Mouse (Mus musculus) lung, embryonic 14.5 days (tissue): Measurements from ENCODE around the gene Ap2b1. TPM values are rescaled to one million over a fixed set of nuclear protein-coding genes. Genes with fewer than 3 reads are reported as not detected.
"Not testable (repeated sequence)": the region's sequence is repeated elsewhere in the genome, so short reads cannot be mapped to it uniquely, and the experiment has no call there.

ENCODE experiments used
- ATAC-seq: fragments of 200-750 bp; cut with Nextera tagmentation; 2 replicates; pipeline ENCODE4 v1.8.0; 2017; ENCODE audit warnings: mild to moderate bottlenecking, moderate TSS enrichment, moderate library complexity; ENCODE audit not compliant: insufficient read depth
- DNase-seq: peaks from one replicate; pipeline ENCODE4 v3.0.0-alpha.2; 2015
- H3K27ac ChIP-seq: fragments of 300-500 bp; sonication (generic); 2 replicates; pipeline ENCODE4 v1.5.1; 2014; ENCODE audit warnings: low read depth, mild to moderate bottlenecking, moderate library complexity
- H3K27me3 ChIP-seq: fragments of 300-500 bp; sonication (generic); 2 replicates; pipeline ENCODE4 v1.6.1; 2014; ENCODE audit warnings: low read length, control low read depth; ENCODE audit not compliant: insufficient read depth
- H3K36me3 ChIP-seq: fragments of 300-500 bp; sonication (generic); 2 replicates; pipeline ENCODE4 v1.6.1; 2014; ENCODE audit warnings: control low read depth; ENCODE audit not compliant: insufficient read depth
- H3K4me1 ChIP-seq: fragments of 300-500 bp; sonication (generic); 2 replicates; pipeline ENCODE4 v1.6.1; 2014; ENCODE audit warnings: antibody characterized with exemption, control low read depth; ENCODE audit not compliant: insufficient read depth
- H3K4me2 ChIP-seq: fragments of 300-500 bp; sonication (generic); 2 replicates; pipeline ENCODE4 v1.6.1; 2014; ENCODE audit warnings: mild to moderate bottlenecking
- H3K4me3 ChIP-seq: fragments of 300-500 bp; sonication (generic); 2 replicates; pipeline ENCODE4 v1.5.1; 2014; ENCODE audit warnings: low read depth, low read length
- H3K9ac ChIP-seq: fragments of 300-500 bp; sonication (generic); 2 replicates; pipeline ENCODE4 v1.6.1; 2014
- H3K9me3 ChIP-seq: fragments of 300-500 bp; sonication (generic); 2 replicates; pipeline ENCODE4 v1.6.1; 2016; ENCODE audit warnings: low read depth, low read length, control low read depth
- CTCF ChIP-seq: IDR thresholded peaks from 2 replicates; pipeline ENCODE4 v1.5.1; 2016; ENCODE audit warnings: antibody characterized with exemption, low read depth
- WGBS: fragments of 180-500 bp; shearing (Covaris S2); extraction: QIAGEN DNeasy Blood & Tissue Kit; methylation state at CpG from one replicate; pipeline ENCODE4 v1.1.7; 2014; 5-methylcytosine and 5-hydroxymethylcytosine counted together
- polyA plus RNA-seq: library from polyadenylated mRNA; unstranded; fragments of >200 nt; fragmentation: Nextera tagmentation; extraction: Ambion mirVana; gene quantifications from 2 replicates; pipeline ENCODE4 v1.2.1, GENCODE M21; 2014

Ap2b1 gene
- polyA plus RNA-seq, 1 experiment from 2014 or later = 75.3 TPM

DNA sequence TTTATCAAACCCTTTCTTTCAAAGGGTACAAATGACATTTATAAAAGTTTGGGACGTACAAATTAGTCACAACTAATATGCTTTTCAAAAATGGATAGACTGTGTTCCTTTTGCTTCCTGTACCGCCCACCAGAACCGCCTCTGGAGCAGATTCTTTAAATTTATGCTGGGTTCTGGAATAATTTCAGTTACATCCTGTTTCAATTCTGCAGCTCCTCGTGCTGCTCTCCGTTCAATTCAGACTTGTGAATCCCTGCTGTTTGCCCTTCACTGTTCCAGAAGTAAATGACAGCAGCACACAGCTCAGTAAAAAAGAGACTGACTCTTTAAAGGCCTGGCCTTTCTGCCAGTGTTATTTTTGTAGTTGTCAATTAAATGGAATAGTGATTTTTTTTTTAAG, 13.6 kb downstream of the Ap2b1 start:
- Histone ChIP-seq H3K27me3 (no peaks in the 10 kb centered on the region), H3K9me3 (no peaks in the 10 kb centered on the region), H3K9ac (no peak overlapping the region), H3K4me3 (no peak overlapping the region), H3K27ac (no peak overlapping the region), H3K4me1 (no peaks in the 10 kb centered on the region), H3K36me3 (peaks cover 31% of the 10 kb centered on the region), H3K4me2 (no peak overlapping the region)
- WGBS = 77% methylated on average over 5 of the region's 5 CpGs
- ATAC-seq = no peak
- no peak for TF ChIP-seq CTCF
- DNase-seq = no peak

DNA sequence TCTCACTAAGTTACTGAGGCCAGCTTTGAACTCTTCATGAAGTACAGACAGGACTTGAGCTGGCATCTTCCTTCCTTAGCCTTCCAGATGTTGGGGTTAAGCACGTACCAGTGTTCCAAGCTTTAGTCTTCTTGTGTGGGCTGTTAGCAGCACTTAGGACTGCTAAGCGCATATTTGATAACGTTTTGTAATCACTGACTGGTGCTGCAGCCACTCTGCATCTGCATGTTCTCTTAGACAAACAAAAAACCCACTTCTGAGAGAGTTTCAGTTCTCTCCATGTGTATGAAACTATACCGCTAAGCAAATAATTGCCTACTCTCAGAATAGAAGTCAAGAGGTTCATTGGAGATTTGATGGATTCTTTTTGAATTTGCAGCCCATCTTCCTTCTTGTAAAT, 20.2 kb downstream of the Ap2b1 start:
- Histone ChIP-seq H3K9me3 (no peaks in the 10 kb centered on the region), H3K36me3 (peaks cover 62% of the 10 kb centered on the region), H3K4me1 (no peaks in the 10 kb centered on the region), H3K27me3 (no peaks in the 10 kb centered on the region), H3K27ac (no peak overlapping the region), H3K9ac (no peak overlapping the region), H3K4me3 (no peak overlapping the region), H3K4me2 (no peak overlapping the region)
- ATAC-seq (no peak), DNase-seq (peak; percentile 11)
- 56% methylated on average over 4 of the region's 4 CpGs for whole genome bisulfite sequencing
- TF ChIP-seq CTCF = no peak

DNA sequence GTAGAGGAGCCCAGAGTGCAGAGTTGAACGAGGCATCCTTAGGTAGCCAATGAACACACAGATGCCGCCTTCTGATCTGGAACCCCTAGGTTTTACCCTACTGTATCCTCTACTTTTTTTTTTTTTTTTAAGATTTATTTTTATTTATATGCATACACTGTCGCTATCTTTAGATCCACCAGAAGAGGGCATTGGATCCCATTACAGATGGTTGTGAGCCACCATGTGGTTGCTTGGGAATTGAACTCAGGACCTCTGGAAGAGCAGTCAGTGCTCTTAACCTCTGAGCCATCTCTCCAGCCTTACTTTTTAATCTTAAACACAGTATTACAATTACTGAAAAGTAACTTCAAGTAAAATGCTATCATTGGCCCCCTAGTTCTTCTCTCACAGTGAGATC, 27.9 kb downstream of the Ap2b1 start:
- H3K36me3 ChIP-seq = peaks cover 91% of the 10 kb centered on the region
- DNase-seq, H3K9ac ChIP-seq, H3K4me1 ChIP-seq, H3K9me3 ChIP-seq, H3K27me3 ChIP-seq, H3K4me3 ChIP-seq, ATAC-seq, H3K27ac ChIP-seq, H3K4me2 ChIP-seq: not testable (repeated sequence)
- WGBS = 82% methylated on average over 3 of the region's 3 CpGs

DNA sequence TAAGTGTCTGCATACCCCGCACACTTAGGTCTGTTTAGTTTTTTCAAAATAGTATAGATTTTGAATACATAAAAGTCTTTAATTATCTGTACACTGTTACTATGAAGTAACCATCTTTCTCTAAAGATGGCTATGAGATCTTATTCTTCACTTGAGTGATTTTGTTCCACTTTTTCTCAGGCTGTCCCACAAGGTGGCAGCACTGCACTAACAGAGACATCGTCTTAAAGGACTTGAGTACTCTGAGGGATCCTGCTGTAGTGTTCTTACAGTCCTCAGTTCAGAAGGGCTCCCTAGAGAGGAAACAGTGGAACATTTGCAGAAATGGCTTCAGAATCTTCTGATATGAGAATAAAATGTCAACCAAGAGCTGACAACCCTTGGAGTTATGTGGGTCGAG, 28.6 kb downstream of the Ap2b1 start:
- H3K9ac ChIP-seq = no peak overlapping the region
- H3K36me3 ChIP-seq = peaks cover 89% of the 10 kb centered on the region
- DNase-seq (peak; percentile 85), ATAC-seq (no peak)
- no peak overlapping the region for H3K4me2 ChIP-seq
- no peaks in the 10 kb centered on the region for H3K4me1 ChIP-seq
- 63% methylated on average over 3 of the region's 3 CpGs for WGBS
- no peaks in the 10 kb centered on the region for H3K27me3 ChIP-seq
- TF ChIP-seq CTCF = peak; percentile 63
- H3K9me3 ChIP-seq = no peaks in the 10 kb centered on the region
- no peak overlapping the region for H3K4me3 ChIP-seq
- no peak overlapping the region for H3K27ac ChIP-seq

DNA sequence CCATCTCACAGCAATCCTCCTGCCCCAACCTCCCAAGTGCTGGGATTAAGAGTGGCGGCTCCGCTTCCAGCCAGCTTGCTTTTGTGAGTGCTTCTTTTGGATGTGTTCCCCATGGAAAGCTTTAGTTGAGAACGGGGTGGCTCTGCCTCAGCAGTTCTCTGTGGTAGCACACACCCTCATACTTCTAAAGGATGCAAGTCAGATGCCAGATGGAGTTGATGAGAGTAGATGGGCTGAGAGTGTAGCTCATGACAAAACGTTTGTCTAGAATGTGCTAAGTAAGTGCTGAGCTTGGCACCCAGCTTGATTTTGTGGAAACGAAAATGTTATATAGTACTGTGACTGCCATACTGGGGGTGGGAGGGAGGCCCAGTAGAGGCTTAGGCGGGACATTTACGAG, 37.0 kb downstream of the Ap2b1 start:
- TF ChIP-seq CTCF = no peak
- Histone ChIP-seq H3K27me3 (no peaks in the 10 kb centered on the region), H3K27ac (no peak overlapping the region), H3K9ac (no peak overlapping the region), H3K4me1 (no peaks in the 10 kb centered on the region), H3K36me3 (peaks cover 85% of the 10 kb centered on the region), H3K4me3 (no peak overlapping the region), H3K4me2 (no peak overlapping the region), H3K9me3 (no peaks in the 10 kb centered on the region)
- DNase-seq (no peak), ATAC-seq (no peak)
- WGBS = 87% methylated on average over 7 of the region's 7 CpGs

DNA sequence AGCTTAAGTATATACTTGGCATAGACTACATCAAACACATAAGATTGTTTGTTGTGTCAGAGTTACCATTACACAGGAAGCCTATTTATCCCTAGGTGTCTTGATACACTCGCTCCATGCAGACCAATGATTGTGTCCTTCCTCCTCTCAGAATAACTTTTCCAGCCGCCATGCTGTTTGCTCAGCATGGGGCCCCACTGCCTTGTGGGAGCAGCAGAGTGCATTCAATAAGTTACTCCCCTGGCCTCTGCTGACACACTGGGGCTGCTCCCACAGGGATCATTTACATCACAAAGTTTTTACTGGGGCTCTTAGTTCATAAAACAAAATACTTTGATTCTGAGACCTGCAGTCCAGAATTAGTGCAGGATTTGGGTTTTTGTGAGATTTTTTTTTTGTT, 40.9 kb downstream of the Ap2b1 start:
- DNase-seq = no peak
- no peak for TF ChIP-seq CTCF
- H3K9me3 ChIP-seq = no peaks in the 10 kb centered on the region
- no peaks in the 10 kb centered on the region for H3K27me3 ChIP-seq
- H3K27ac ChIP-seq = no peak overlapping the region
- H3K9ac ChIP-seq = no peak overlapping the region
- peaks cover 87% of the 10 kb centered on the region for H3K36me3 ChIP-seq
- no peak overlapping the region for H3K4me2 ChIP-seq
- no peak overlapping the region for H3K4me3 ChIP-seq
- H3K4me1 ChIP-seq = no peaks in the 10 kb centered on the region
- no peak for ATAC-seq
- 66% methylated on average over 2 of the region's 2 CpGs for WGBS

DNA sequence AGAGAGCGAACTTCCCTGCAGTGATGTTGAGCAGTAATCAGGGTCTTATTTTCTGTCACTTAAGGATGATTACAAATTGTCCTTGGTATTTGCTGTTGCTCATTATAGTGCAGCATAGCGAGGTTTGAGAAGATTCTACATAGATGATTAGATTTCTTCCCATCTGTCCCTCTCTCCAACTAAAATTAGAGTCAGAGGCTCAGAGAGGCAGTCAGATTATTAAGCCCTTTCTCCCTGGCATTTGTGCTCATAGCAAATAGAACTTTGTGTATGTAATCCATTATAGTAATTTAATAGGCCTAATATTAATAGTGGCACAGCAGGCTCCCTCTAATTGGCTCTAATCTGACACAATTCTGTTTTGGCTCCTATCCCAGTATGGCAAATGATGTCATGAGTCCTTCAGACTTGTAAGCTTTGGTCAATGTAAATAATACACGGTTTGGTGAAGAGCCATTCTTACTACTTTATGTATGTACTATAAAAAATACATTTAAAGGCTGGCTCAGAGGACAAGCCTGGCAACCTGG, 43.0 kb downstream of the Ap2b1 start:
- Histone ChIP-seq H3K4me3 (no peak overlapping the region), H3K27me3 (no peaks in the 10 kb centered on the region), H3K9me3 (no peaks in the 10 kb centered on the region), H3K4me1 (no peaks in the 10 kb centered on the region), H3K4me2 (no peak overlapping the region), H3K36me3 (peaks cover 84% of the 10 kb centered on the region), H3K27ac (no peak overlapping the region), H3K9ac (no peak overlapping the region)
- 77% methylated on average over 3 of the region's 3 CpGs for WGBS
- TF ChIP-seq CTCF = no peak
- DNase-seq (peak; percentile 15), ATAC-seq (no peak)

DNA sequence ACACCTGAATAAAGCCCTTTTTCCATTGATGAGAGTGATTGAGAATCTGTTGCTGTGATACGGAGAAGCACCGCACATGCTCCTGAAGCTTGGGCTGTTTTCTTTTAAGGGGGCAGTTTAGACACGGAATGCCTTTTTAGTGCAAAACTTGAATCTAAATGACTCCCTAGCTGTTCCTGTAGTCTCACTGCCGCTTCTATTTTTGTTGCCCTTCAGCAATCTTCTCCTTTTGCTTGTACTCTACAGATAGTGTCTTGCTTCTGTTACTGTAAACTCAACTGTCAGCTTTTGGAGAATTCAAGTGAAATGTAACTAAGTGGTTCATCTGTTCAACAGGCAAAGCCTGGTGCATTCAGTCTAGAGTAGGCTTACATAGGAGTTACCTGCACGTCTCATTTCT, 56.6 kb downstream of the Ap2b1 start:
- H3K9me3 ChIP-seq = no peaks in the 10 kb centered on the region
- no peak overlapping the region for H3K4me3 ChIP-seq
- ATAC-seq (no peak), DNase-seq (no peak)
- 91% methylated on average over 5 of the region's 5 CpGs for WGBS
- no peak overlapping the region for H3K9ac ChIP-seq
- no peak overlapping the region for H3K4me2 ChIP-seq
- no peak overlapping the region for H3K27ac ChIP-seq
- no peak for TF ChIP-seq CTCF
- H3K27me3 ChIP-seq = no peaks in the 10 kb centered on the region
- peaks cover 54% of the 10 kb centered on the region for H3K36me3 ChIP-seq
- H3K4me1 ChIP-seq = no peaks in the 10 kb centered on the region
